Mouse (Mus musculus): ENCODE results near the gene Lst1. TPM values are rescaled to one million over a fixed set of nuclear protein-coding genes. Genes with fewer than 3 reads are reported as not detected.

The Lst1 gene
- 13.5 and 15.8 TPM in 2 replicates for polyA plus RNA-seq (2015; fragmentation: Nextera tagmentation; extraction: Ambion mirVana)

DNA sequence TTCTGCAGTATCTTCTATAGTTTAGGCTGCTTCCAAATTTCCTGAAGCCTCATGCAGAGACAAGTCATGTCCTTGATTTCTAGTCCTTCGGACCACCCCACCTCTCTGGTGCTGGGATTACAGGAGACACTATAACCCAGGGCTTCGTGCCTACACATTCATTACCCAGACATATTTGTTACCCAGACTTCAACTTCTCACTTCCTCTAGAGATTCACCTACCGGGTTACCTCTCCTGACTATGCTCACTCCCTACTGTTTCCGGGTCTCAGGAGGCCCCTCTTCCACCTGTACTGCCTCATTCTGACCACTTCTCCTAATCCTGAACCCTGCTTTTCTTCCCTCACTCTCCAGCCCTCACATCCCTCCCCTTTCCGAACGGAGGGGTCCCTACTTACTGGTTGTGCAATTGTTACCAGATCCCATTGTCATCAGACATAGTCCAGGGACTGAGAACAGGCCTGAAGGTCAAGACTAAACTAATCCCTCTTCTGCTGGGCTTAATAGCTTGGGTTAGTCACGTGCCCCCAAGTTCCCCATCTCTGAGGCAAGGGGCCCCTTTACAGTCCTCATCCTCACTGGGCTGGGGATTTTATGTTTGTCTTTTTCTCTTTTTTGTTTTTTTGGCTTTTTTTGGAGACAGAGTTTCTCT is at the start of gene Lst1:
TSS of gene Lst1 (minus strand) at position 481 of the 652 bp plus-strand sequence.

GRCm38 (mm10) chr17:35235614-35236389 is 47.6 kb upstream of the Lst1 start, which contains the start of gene Nfkbil1:
Nfkbil1 (minus strand) TSS chr17:35235792.

DNA sequence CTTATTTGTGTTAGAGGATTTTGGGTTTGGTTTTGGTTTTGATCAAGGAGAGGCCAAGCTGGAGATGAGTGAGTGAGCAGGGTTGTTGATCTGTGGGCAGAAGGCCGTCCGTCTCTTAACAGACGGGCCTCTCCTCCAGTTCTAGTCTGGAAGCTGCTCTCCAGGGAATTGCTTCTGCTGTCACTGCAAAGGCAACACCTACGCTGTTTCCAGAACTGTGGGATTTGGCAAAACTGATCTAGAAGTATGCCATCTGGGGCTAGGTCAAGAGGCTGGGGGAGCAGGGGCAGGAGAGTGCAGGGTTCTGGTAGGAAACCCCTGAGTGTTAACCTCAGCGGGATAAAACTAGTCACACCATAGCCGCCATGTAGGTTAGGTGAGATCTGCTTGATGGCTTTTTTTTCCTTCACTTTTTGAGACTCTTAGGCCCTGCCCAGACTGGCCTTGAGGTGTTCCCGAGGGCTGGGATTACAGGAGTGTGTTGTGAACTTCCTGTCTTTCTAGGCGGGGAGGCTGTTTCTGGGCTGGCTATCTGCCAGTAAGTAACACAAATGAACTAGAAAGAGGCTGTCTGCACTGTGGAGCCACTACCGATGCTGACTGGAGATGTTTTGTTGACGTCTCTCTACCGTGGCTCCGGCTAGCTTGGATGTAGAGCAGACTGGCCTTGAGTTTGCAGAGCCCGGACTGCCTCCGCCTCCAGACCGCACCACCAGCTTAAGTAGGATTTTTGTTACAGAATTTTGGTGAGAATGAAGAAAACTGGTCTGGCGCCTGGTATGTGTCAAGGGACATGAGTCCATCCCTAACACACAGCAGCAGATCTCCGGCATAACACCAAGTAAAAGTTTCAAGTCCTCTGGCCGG is 45.1 kb upstream of the Lst1 start, which contains the start of gene Atp6v1g2:
TSS of gene Atp6v1g2 (plus strand) at position 547 of the 867 bp plus-strand sequence.

DNA sequence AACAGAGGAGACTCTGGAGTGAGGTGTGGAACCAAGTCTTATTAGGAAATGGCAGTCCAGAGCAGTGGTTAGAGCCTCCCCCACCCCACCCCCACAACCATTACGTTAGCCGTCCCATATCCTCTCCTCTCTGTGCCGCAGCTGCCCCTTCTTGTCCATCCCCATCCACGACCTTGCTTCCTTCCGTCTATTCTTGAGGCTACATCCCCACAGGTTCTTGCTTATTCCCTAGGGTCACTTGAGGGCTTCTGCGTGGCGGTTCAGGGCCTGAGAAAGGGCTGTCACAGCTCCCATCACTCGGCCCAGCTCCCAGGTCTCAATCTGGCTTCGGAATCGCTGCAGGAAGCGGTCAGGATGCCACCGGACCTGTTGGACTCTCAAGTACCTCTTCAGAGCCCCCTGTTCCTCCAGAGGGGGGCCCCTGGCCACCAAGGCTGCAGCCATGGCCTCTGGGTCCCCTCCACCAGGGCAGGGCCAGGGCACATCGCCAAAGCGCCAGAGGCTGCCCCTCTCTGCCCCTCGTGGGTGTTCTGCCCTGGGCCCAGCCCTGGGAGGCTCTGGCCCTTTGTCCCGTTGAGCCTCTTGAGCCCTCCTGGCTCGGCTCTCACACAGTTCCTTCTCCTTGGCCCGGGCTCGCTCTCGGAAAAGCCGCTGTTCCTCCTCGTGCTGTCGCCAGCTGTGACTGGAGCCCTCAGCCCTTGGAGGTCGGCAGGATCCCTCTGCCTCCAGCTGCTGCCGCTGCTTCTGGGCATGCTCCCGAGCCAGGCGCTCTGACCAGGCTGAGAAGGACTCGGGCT is 32.1 kb upstream of the Lst1 start, which contains the start of gene Gm16181:
TSS of gene Gm16181 (plus strand) at position 679 of the 797 bp plus-strand sequence.

DNA sequence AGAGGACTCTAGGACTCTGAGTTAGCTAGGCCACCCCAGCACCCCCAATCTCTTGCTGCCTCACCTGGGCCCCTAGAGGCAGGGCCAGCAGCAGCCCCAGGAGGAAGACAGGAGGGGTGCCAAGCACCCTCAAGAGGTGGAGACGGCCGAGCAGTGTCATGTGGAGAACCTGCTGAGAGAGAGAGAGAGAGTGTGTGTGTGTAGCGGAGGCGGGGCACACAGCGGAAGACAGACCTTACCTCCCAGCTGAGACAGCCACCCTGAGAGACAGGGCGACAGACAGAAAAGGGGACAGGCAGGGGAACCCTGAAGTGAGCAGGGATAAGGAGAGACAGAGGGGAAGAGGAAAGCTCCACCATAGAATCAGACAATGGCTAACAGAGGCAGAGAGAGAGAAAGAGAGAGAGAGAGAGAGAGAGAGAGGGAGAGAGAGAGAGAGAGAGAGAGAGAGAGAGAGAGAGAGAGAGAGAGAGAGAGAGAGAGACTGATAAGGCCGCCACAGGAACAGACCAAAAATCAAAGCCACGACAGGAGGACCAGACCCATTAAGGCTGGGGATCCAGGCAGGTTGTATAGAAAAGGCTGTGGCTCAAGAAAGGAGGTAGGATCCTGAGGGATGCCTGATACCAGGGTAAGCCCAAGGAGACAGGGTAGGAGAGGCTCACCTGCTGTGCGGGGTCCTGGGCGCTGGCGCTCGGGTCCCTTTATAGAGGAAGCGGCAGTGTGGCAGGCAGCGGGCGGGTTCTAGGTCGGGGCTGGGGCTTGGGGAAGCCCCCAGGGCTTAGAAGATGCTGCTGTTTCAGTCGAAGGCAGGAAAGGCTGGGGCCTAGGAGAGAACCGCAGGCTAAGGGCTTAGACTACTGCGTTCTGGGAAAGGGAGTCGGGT is 16.5 kb upstream of the Lst1 start, which contains the start of gene Lta:
TSS of gene Lta (minus strand) at position 858 of the 886 bp plus-strand sequence.

DNA sequence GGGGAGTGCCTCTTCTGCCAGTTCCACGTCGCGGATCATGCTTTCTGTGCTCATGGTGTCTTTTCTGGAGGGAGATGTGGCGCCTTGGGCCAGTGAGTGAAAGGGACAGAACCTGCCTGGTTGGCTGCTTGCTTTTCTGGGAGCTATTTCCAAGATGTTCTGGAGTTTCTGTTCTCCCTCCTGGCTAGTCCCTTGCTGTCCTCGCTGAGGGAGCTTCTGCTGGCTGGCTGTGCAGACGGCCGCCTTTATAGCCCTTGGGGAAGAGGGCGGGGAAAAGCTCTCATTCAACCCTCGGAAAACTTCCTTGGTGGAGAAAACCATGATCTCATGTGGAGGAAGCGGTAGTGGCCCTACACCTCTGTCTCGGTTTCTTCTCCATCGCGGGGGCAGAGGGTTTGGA is 13.5 kb upstream of the Lst1 start, which contains the start of gene Tnf:
TSS of gene Tnf (minus strand) at position 221 of the 400 bp plus-strand sequence.

GRCm38 (mm10) chr17:35193881-35194843 is 5.9 kb upstream of the Lst1 start, which contains the start of gene Ltb:
Ltb (plus strand) TSS chr17:35194439.

GRCm38 (mm10) chr17:35175968-35176367 is 12.3 kb downstream of the Lst1 start, which contains the start of gene Aif1:
Aif1 (minus strand) TSS chr17:35176068.

DNA sequence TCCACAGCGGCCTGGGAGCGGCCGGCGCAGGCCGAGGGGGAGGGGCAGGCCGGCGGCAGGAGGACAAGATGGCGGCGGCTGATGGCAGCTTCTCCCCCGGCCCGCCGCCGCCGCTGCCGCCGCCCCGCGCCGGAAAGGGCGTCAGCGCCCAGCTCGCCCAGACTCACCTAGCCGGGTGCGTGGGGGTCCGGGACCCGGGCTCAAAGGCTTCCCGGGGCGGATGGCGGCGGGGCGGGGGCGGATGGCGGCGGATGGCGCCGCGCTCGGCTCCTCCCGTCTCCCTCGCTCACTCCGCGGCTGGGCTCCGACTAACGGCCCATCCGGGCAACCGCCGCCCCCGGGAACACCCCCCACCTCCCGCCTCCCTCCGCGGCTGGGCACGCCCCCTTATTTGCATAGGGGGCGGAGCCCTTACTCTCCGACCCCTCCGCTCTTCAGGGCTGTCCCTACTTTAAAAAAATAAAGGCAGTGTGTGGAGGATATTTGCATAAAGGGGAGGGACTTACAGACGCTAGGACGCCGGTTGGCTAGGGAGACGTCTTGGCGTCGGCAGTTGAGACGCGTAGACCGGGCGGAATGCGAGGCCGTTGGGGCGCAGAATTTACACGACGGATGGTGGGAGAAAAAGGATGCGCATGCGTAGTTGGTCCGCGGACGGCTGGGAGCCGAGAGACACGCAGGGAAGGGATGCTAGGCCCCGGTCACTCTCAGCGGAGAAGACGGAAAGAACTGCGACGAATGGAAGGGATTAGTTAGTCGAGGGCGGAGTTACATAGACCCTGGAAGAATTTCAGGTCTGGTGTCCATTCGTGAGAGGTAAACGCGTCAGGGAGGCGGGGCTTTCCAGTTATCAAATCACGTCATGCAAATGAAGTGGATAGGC is 23.4 kb downstream of the Lst1 start, which contains the start of gene Prrc2a:
TSS of gene Prrc2a (minus strand) at position 330 of the 883 bp plus-strand sequence.

Small RNA genes lying within 50 kb of the gene (microRNA-seq; reads per million reads assigned to microRNA genes)
- gene Mir6973a (not detected), gene Mir6974 (not detected)

Other genes starting within 250 kb of the Lst1 start
- 4.5 and 5.2 TPM in 2 replicates for gene Hspa1b, start 229.2 kb downstream of the Lst1 start, polyA plus RNA-seq (2015; fragmentation: Nextera tagmentation; extraction: Ambion mirVana)
- not detected in 2 replicates for gene Gm20481, start 218.5 kb downstream of the Lst1 start, polyA plus RNA-seq (2015; fragmentation: Nextera tagmentation; extraction: Ambion mirVana)
- 36.7 and 39.4 TPM in 2 replicates for gene Hspa1a, start 216.3 kb downstream of the Lst1 start, polyA plus RNA-seq (2015; fragmentation: Nextera tagmentation; extraction: Ambion mirVana)
- 0.16 and 0.25 TPM in 2 replicates for gene Hspa1l, start 215.7 kb downstream of the Lst1 start, polyA plus RNA-seq (2015; fragmentation: Nextera tagmentation; extraction: Ambion mirVana)
- gene Lsm2, start 206.6 kb downstream of the Lst1 start, polyA plus RNA-seq (2015; fragmentation: Nextera tagmentation; extraction: Ambion mirVana) = 82.1 and 83.5 TPM in 2 replicates
- gene Vars, start 187.5 kb downstream of the Lst1 start, polyA plus RNA-seq (2015; fragmentation: Nextera tagmentation; extraction: Ambion mirVana) = 42.0 and 44.7 TPM in 2 replicates
- 0.19 and 0.24 TPM in 2 replicates for gene Vwa7, start 171.9 kb downstream of the Lst1 start, polyA plus RNA-seq (2015; fragmentation: Nextera tagmentation; extraction: Ambion mirVana)
- 1.3 and 1.7 TPM in 2 replicates for gene Sapcd1, start 160.4 kb downstream of the Lst1 start, polyA plus RNA-seq (2015; fragmentation: Nextera tagmentation; extraction: Ambion mirVana)
- 0.88 and 1.3 TPM in 2 replicates for gene Msh5, start 141.7 kb downstream of the Lst1 start, polyA plus RNA-seq (2015; fragmentation: Nextera tagmentation; extraction: Ambion mirVana)
- 240 and 276 TPM in 2 replicates for gene Clic1, start 138.5 kb downstream of the Lst1 start, polyA plus RNA-seq (2015; fragmentation: Nextera tagmentation; extraction: Ambion mirVana)
- gene Ddah2, start 129.4 kb downstream of the Lst1 start, polyA plus RNA-seq (2015; fragmentation: Nextera tagmentation; extraction: Ambion mirVana) = 118 and 126 TPM in 2 replicates
- 0.45 and 0.58 TPM in 2 replicates for gene Ly6g6c, start 123.1 kb downstream of the Lst1 start, polyA plus RNA-seq (2015; fragmentation: Nextera tagmentation; extraction: Ambion mirVana)
- gene Mpig6b, start 122.3 kb downstream of the Lst1 start, polyA plus RNA-seq (2015; fragmentation: Nextera tagmentation; extraction: Ambion mirVana) = 0.42 and 1.7 TPM in 2 replicates
- 8.2 and 8.3 TPM in 2 replicates for gene Ly6g6e, start 111.5 kb downstream of the Lst1 start, polyA plus RNA-seq (2015; fragmentation: Nextera tagmentation; extraction: Ambion mirVana)
- 1.6 and 2.2 TPM in 2 replicates for gene Ly6g6d, start 110.4 kb downstream of the Lst1 start, polyA plus RNA-seq (2015; fragmentation: Nextera tagmentation; extraction: Ambion mirVana)
- 0.18 TPM in 1 of 2 replicates, not detected in the other for gene Ly6g6f, start 102.8 kb downstream of the Lst1 start, polyA plus RNA-seq (2015; fragmentation: Nextera tagmentation; extraction: Ambion mirVana)
- 93.1 and 93.2 TPM in 2 replicates for gene Abhd16a, start 99.2 kb downstream of the Lst1 start, polyA plus RNA-seq (2015; fragmentation: Nextera tagmentation; extraction: Ambion mirVana)
- gene Ly6g5c, start 80.2 kb downstream of the Lst1 start, polyA plus RNA-seq (2015; fragmentation: Nextera tagmentation; extraction: Ambion mirVana) = not detected in 2 replicates
- 0.22 and 0.35 TPM in 2 replicates for gene Ly6g5b, start 73.0 kb downstream of the Lst1 start, polyA plus RNA-seq (2015; fragmentation: Nextera tagmentation; extraction: Ambion mirVana)
- gene Gpank1, start 67.0 kb downstream of the Lst1 start, polyA plus RNA-seq (2015; fragmentation: Nextera tagmentation; extraction: Ambion mirVana) = 9.5 and 11.9 TPM in 2 replicates
- gene Csnk2b, start 66.4 kb downstream of the Lst1 start, polyA plus RNA-seq (2015; fragmentation: Nextera tagmentation; extraction: Ambion mirVana) = 189 and 201 TPM in 2 replicates
- gene D17H6S53E, start 62.1 kb downstream of the Lst1 start, polyA plus RNA-seq (2015; fragmentation: Nextera tagmentation; extraction: Ambion mirVana) = 9.9 and 10.8 TPM in 2 replicates
- 0.95 TPM in 1 of 2 replicates, not detected in the other for gene Apom, start 56.4 kb downstream of the Lst1 start, polyA plus RNA-seq (2015; fragmentation: Nextera tagmentation; extraction: Ambion mirVana)
- gene Bag6, start 53.3 kb downstream of the Lst1 start, polyA plus RNA-seq (2015; fragmentation: Nextera tagmentation; extraction: Ambion mirVana) = 28.9 and 35.6 TPM in 2 replicates
- gene Prrc2a, start 23.5 kb downstream of the Lst1 start, polyA plus RNA-seq (2015; fragmentation: Nextera tagmentation; extraction: Ambion mirVana) = 73.9 and 74.9 TPM in 2 replicates
- 11.2 and 12.6 TPM in 2 replicates for gene Aif1, start 12.4 kb downstream of the Lst1 start, polyA plus RNA-seq (2015; fragmentation: Nextera tagmentation; extraction: Ambion mirVana)
- 0.53 and 0.96 TPM in 2 replicates for gene Ltb, start 6.0 kb upstream of the Lst1 start, polyA plus RNA-seq (2015; fragmentation: Nextera tagmentation; extraction: Ambion mirVana)
- gene Tnf, start 13.6 kb upstream of the Lst1 start, polyA plus RNA-seq (2015; fragmentation: Nextera tagmentation; extraction: Ambion mirVana) = 0.40 and 0.69 TPM in 2 replicates
- 0.12 and 0.30 TPM in 2 replicates for gene Lta, start 16.9 kb upstream of the Lst1 start, polyA plus RNA-seq (2015; fragmentation: Nextera tagmentation; extraction: Ambion mirVana)
- gene Gm16181, start 32.4 kb upstream of the Lst1 start, polyA plus RNA-seq (2015; fragmentation: Nextera tagmentation; extraction: Ambion mirVana) = not detected in 2 replicates
- gene Atp6v1g2, start 45.2 kb upstream of the Lst1 start, polyA plus RNA-seq (2015; fragmentation: Nextera tagmentation; extraction: Ambion mirVana) = 4.5 TPM in 2 replicates
- 7.0 and 7.5 TPM in 2 replicates for gene Nfkbil1, start 47.4 kb upstream of the Lst1 start, polyA plus RNA-seq (2015; fragmentation: Nextera tagmentation; extraction: Ambion mirVana)
- 170 TPM in 2 replicates for gene Ddx39b, start 53.3 kb upstream of the Lst1 start, polyA plus RNA-seq (2015; fragmentation: Nextera tagmentation; extraction: Ambion mirVana)
- 251 and 342 TPM in 2 replicates for gene H2-D1, start 74.3 kb upstream of the Lst1 start, polyA plus RNA-seq (2015; fragmentation: Nextera tagmentation; extraction: Ambion mirVana)
- 0.05 TPM in 1 of 2 replicates, not detected in the other for gene H2-Q1, start 132.0 kb upstream of the Lst1 start, polyA plus RNA-seq (2015; fragmentation: Nextera tagmentation; extraction: Ambion mirVana)
- gene H2-Q2, start 153.8 kb upstream of the Lst1 start, polyA plus RNA-seq (2015; fragmentation: Nextera tagmentation; extraction: Ambion mirVana) = 1.9 and 2.7 TPM in 2 replicates
- 3.3 and 3.8 TPM in 2 replicates for gene H2-Q4, start 191.2 kb upstream of the Lst1 start, polyA plus RNA-seq (2015; fragmentation: Nextera tagmentation; extraction: Ambion mirVana)
- 0.25 and 0.59 TPM in 2 replicates for gene H2-Q6, start 236.4 kb upstream of the Lst1 start, polyA plus RNA-seq (2015; fragmentation: Nextera tagmentation; extraction: Ambion mirVana)

Data from urinary bladder, postnatal 0 days (tissue).